Mouse (Mus musculus) bone marrow, adult 2 months (tissue): ENCODE measurements around the gene Wasl.

ENCODE experiments used
- CTCF ChIP-seq: fragments of 200-500 bp; IDR thresholded peaks from 2 replicates; pipeline ENCODE4 v1.5.1; 2011; ENCODE audit warnings: low read length, control low read depth; ENCODE audit not compliant: control insufficient read depth, insufficient read depth
- POLR2A ChIP-seq: fragments of 200-500 bp; IDR thresholded peaks from 2 replicates; pipeline ENCODE4 v1.6.1; 2011; ENCODE audit warnings: low read depth, mild to moderate bottlenecking, control low read depth, low read length, borderline replicate concordance; ENCODE audit not compliant: control insufficient read depth

DNA sequence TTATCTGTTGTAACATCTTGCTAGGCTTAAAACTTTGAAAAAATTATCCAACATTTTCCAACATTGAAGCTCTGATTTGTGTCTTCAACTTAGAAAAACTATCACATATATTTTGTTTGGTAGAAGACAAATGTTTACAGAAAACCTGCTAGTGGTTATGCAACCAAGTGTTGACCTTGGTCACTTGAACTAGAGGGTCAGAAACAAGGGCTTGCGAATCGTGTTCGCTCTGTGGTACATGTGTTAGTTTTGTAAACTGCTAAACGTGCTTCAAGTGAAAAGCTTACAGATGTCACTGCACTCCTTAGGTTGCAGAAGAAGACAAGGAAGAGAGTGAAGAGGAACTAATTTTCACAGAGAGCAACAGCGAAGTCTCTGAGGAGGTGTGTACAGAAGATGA is 61.8 kb downstream of the Wasl start:
- no peak for TF ChIP-seq POLR2A
- no peak for TF ChIP-seq CTCF
